Mouse (Mus musculus): Measurements from ENCODE around the gene Actl10.

Gene Actl10

GRCm38 (mm10) chr2:154550937-154551336 lies 639 bp upstream of the Actl10 start:
- no peak for DNase-seq (ENCODE audit: low read depth, low spot score)

- DNase-seq (ENCODE audit: low read depth, low spot score) = no peak
These were observed 351 bp downstream of the Actl10 start for GRCm38 (mm10) chr2:154551927-154552326.

- peak; percentile 72 for DNase-seq (ENCODE audit: low read depth, low spot score)
These were observed 890 bp downstream of the Actl10 start for GRCm38 (mm10) chr2:154552424-154552907.

- DNase-seq (ENCODE audit: low read depth, low spot score) = no peak
These were observed 3.7 kb downstream of the Actl10 start for GRCm38 (mm10) chr2:154555235-154555634.

GRCm38 (mm10) chr2:154557184-154557832 lies 5.7 kb downstream of the Actl10 start:
- no peak for DNase-seq (ENCODE audit: low read depth, low spot score)

GRCm38 (mm10) chr2:154558264-154559039 lies 6.9 kb downstream of the Actl10 start, which contains the start of gene Necab3:
TSS of gene Necab3 (minus strand) at chr2:154558890.
- peak; percentile 53 for DNase-seq (ENCODE audit: low read depth, low spot score)

GRCm38 (mm10) chr2:154563612-154564170 lies 12.1 kb downstream of the Actl10 start:
- DNase-seq (ENCODE audit: low read depth, low spot score) = no peak

- no peak for DNase-seq (ENCODE audit: low read depth, low spot score)
These were observed 14.0 kb downstream of the Actl10 start for GRCm38 (mm10) chr2:154565562-154565961.

- no peak for DNase-seq (ENCODE audit: low read depth, low spot score)
These were observed 15.1 kb downstream of the Actl10 start for GRCm38 (mm10) chr2:154566641-154567040.

- DNase-seq (ENCODE audit: low read depth, low spot score) = no peak
These were observed 16.2 kb downstream of the Actl10 start for GRCm38 (mm10) chr2:154567766-154568165.

- DNase-seq (ENCODE audit: low read depth, low spot score) = no peak
These were observed 16.9 kb downstream of the Actl10 start for GRCm38 (mm10) chr2:154568329-154569070.

- DNase-seq (ENCODE audit: low read depth, low spot score) = peak; percentile 45
These were observed 17.6 kb downstream of the Actl10 start for GRCm38 (mm10) chr2:154569071-154569748.

GRCm38 (mm10) chr2:154569836-154570286 lies 18.3 kb downstream of the Actl10 start, which contains the start of gene E2f1:
TSS of gene E2f1 (minus strand) at chr2:154569892.
- peak; percentile 85 for DNase-seq (ENCODE audit: low read depth, low spot score)

- no peak for DNase-seq (ENCODE audit: low read depth, low spot score)
These were observed 19.1 kb downstream of the Actl10 start for GRCm38 (mm10) chr2:154570666-154571065.

- no peak for DNase-seq (ENCODE audit: low read depth, low spot score)
These were observed 19.7 kb downstream of the Actl10 start for GRCm38 (mm10) chr2:154571266-154571665.

- no peak for DNase-seq (ENCODE audit: low read depth, low spot score)
These were observed 20.4 kb downstream of the Actl10 start for GRCm38 (mm10) chr2:154571976-154572375.

GRCm38 (mm10) chr2:154572996-154573395 lies 21.4 kb downstream of the Actl10 start:
- no peak for DNase-seq (ENCODE audit: low read depth, low spot score)

GRCm38 (mm10) chr2:154574271-154574670 lies 22.7 kb downstream of the Actl10 start:
- DNase-seq (ENCODE audit: low read depth, low spot score) = no peak

- DNase-seq (ENCODE audit: low read depth, low spot score) = no peak
These were observed 25.5 kb downstream of the Actl10 start for GRCm38 (mm10) chr2:154576876-154577743.

GRCm38 (mm10) chr2:154577744-154578067 lies 26.1 kb downstream of the Actl10 start:
- DNase-seq (ENCODE audit: low read depth, low spot score) = no peak

Measured in skeletal muscle tissue, adult 2 months (tissue).